Mouse (Mus musculus): Measurements from ENCODE around the gene Larp1. TPM values are rescaled to one million over a fixed set of nuclear protein-coding genes. Genes with fewer than 3 reads are reported as not detected.
A peak's percentile ranks its signal among the peaks of the same experiment; 100 is the strongest.

The Larp1 gene
- 10 to 100 TPM; 86.2 to 93.8 TPM for total RNA-seq (2021)

DNA sequence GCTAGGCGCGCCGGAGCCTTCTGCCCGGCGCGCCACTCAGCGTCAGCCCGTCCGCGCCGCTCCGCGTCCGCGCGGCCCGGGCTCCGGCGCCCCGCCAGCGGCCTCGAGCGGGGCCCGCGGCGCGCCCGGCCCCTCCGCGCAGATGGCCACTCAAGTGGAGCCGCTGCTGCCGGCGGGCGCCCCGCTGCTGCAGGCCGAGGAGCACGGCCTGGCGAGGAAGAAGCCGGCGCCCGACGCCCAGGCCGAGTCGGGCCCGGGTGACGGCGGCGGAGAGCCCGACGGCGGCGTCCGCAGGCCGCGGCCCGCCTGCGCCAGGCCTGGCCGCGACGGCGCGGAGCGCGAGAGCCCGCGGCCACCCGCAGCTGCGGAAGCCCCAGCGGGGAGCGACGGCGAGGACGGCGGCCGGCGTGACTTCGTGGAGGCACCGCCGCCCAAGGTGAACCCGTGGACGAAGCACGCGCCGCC, at the start of gene Larp1:
TSS of gene Larp1 (plus strand) at position 14 of the 465 bp plus-strand sequence.
- peak in 1 of 2 experiments; percentile 9 for DNase-seq

DNA sequence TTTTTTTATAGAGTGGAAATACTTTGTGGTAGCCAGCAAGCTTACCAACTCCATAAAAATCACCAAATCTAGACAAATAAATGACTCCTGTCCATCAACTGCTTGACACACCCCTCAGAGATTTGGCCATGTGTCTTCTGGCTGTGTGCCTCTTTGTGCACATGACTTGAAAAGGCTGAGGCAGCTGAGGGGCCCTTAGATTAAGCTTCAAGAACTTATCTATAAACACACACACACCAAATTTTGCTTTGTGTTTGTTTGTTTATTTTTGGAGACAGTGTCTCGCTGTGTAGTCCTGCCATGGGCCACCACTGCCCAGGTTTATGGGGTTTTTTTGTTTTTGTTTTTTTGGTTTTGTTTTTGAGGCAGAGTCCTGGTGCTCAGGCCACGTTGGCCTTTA, 48.9 kb upstream of the Larp1 start:
- DNase-seq: no peak

DNA sequence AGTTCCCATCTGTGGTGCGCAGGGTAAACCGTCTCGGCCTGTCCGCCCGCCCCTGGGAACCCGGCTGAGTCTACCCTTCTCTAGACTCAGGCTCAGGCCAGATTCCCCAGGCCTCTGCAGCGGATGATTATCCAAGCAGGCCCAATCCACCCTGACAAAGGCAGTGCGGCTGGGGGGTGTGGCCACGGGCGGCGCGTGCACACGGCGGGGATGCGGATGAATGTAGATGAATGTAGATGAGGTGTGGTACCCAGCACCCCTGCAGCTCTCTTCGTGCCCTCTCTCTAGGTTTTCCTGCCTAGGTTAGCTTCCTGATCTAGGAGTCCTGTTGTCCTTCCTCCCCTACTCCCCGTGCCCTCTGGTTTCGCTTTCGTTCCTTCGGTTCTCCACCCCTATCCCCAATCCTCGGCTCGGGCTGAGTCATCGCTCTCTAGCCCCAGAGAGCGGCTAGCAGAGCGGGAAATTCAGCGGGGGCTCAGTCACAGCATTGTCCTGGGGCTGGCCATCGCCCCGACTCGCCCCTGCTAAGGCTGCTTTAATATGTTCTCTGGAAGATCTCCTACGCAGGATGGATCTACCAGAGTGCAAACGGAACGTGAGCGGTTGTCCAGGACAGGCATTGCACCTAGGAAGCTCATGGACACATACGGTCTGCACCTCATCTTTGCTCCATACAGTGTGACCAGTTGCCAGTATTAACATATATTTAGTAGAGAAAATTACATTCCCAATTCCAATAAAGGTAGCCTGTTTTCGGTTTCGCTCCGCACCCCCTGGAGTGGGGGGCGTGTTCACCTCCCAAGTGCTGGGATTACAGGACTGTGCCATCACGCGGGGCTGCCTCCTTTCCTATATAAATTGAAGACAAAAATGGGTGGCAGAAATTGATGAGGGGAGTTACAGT, 46.2 kb upstream of the Larp1 start:
- peak; percentile 82 for DNase-seq

DNA sequence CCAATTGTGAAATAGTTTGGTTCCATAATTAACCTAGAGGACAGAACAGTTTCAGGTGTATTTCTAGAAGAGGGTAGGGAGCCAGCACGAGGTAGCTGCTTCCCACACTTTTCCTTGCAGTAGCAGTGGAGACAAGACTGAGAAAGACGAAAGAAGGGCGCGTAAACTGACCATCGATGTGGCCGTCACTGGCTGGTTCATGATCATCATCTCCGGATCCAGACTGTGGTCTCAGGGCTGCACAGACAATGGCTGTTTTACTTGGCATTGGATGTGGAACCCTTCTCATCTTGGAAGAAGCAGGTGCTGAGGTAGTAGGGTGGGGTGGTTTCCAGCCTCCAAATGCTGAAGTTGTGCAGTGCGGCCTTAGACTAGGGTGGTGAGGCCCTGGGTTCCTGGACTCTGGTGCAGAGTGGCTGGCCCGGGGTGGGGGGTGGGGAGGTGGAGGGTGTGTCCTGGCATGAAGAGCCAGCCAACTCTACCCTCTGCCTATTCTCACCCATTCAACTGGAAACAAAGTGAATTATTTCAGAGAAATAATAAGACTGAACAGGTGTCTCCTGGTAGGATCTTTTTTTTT, 45.5 kb upstream of the Larp1 start:
- DNase-seq: no peak

DNA sequence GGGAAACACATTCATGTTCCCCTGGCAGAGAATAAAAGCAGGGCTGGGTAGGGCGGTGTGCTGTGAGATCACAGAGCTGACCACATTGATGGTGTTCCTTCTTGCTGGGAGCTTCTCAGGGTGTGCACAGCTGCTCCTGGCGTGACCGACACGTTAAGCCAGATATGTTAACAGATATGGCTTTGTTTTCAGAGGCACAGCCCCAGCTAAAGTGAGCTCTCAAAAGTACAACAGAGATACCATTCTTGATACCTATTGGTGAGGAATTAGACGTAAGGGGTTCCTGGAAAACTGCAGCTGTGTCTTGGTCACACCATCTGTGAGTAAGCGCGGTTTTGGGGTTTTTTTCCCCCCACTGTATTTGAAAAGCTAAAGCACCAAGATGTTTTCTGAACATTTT, 42.2 kb upstream of the Larp1 start:
- DNase-seq: no peak

DNA sequence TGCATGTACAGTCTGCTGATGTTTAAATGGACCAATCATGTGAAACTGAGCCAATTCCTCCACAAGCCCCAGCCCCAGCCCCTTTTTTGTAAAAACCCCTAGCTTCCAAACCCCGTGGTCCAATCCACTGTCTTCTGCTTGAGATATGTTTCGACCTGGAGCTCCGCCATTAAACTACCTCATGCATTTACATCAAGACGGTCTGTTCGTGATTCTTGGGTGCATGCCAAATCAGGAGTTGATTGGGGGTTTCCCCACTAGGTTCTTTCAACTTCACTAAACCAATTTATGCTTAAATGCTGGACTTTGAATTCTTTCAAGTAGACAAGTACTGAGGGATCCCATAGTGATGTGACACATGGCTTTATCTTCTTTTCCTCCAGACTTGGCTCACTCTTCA, 40.6 kb upstream of the Larp1 start:
- DNase-seq: no peak

DNA sequence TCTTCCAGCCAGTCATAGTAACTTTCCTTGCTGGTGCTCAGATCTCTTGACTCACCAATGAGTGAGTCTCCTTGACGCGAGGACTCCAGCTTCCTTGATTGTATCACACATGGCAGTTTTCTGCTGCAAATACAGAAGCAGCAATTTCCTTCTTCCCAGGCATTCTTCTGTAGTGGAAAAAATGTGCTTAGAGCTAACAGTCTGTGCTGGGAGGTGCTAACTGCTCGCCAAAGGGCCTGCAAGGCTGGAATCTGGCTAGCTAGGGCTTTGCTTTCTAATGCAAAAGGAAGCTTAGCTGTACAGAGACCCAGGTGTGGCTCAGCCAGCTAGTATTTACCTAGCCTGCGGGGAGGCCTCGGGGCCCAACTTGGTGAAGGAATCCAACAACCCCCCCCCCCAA, 38.3 kb upstream of the Larp1 start:
- no peak for DNase-seq

DNA sequence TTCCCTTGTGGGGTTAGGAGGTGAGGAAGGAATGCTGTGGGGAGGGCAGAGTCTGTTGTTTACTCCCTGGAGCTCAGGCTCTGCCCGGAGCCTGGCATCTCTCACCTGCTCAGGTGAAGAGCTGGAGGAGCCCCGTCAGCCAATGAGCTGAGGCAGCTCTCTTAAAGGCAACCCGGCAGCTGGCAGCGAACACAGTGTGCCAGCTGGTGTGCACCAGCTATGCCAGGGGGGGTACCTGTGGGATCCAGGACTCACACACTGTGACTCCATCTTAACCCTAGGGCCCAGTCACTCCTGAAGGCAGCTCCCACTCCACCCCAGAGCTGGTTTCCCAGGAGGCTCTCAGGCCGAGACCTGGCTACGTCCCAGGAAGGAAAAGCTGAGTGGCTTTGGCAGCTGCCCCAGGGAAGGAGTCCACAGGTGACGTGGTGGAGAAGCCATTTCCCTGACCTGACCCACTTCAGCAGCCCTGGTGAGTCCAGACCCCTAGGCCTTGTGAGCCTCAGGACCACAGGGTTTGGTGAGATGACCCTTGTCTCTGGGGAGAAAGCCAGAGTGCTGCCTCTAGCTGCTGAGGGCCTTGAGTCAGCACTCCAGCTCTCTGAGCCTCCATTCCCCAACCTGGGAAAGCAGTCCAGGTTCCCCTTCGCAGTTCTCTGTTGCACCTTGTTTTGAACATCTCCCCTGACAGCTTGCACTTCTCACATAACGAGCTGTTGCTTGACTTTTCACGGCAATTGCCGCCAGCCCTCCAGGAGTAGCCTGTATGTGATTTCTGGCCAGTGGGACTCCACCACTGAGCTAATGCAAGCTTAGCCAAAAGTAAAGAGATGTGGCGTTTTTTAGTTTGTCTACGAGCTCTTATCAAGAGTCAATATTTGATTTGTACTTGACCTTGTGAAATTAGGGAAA, 35.6 kb upstream of the Larp1 start:
- DNase-seq: no peak

DNA sequence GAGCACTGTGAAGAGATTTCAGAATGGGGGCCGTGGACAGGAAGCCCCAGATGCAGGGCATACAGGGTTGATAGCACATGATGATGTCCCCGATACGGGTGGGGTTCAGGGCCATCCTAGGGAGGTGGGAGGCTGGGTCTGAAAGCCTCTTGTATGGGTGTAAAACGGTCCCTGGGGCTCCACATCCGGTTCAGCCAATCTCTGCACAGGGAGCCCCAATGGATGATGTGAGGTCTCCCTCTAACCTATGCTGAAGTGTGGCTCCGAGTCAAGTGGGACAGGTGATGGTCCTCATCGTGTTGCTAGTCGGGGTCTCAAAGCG, 35.0 kb upstream of the Larp1 start:
- DNase-seq: no peak

DNA sequence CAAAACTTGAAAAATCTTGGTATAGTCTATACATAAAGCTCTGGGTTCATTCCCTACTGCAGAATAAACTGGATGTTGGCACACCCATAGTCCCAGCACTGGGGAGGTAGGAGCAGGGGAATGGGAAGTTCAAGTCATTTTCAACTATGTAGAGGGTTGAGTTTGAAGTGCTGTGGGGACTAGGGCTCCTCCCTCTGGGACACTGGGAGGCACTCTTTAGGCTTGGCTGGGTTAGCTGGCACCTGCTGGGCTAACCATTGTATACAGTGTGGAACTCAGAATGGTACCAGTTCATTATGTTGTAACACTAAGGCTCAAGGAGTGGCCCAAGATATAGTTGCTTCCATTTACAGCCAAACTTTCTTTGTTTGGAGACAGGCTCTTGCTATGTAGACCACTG, 33.0 kb upstream of the Larp1 start:
- DNase-seq: no peak

DNA sequence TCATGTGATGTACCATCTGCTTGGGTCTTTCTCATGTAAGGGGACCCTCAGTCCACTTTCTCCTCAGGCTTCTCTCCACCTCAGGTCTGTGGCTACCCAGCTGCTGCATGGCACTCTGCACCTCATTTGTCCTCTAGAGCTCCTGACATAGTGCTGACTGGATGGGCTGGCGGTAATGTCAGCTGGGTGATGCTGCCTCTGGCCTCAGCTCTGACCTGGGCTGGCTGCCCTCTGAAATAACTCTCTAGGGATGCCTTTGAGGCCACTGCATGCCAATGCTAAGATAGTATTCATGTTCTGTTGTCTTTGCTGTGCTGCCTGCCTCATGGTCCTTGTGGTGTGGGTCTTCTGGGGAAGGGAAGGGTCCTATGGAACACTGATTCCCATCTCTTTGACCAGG, 31.2 kb upstream of the Larp1 start:
- no peak for DNase-seq

DNA sequence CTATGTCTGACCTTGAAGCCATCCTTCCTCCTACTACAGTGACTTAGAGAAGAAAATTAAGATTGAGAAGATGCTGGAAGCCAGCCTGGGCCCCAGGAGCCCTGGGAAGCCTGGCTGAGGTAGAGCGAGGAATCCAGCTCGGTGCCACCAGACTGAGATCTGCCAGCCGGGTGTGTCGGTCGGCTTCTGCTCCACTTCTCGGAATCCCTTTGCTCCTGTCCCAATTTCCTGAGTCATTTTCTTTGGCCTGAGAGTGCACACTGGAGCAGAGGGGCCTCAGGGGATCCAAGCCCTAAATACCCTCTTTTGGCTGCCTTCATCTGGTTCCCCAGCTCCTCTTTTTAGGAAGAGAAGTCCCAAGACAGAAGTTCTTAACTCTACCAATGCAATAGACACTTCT, 29.2 kb upstream of the Larp1 start:
- DNase-seq: no peak

DNA sequence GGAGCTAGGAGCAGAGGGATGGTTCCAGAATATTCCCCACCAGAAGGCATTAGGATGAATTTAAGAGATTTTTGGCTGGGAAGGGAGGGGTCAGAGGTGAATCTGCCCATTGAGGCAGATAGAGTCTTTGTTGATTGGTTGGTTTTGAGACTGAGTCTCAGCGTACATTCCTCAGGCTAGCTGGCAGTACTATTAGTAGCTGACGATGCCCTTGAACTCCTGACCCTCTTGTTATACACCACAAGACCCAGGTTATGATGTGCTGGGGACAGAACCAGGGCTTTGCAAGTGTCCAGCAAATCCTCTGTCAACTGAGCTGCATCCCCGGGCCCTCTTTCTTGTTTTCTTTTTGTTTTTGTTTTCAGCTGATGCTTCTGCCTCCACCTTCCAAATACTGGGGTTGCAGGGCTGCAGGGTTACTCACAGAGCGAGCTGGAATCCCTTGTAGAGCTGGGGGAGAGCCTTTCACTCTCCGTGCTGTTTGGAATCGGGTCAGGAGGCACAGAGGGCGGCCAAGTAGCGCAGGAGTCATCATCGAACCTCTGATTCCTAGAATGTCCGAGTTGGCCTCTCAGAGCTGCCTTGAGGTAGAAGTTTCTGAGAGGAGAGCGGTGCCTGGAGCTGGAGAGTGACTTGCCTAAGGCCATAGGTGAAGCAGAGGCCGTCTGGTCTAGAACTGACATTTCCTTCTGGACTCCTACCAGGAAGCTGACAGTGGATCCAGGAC, 27.6 kb upstream of the Larp1 start:
- no peak for DNase-seq

DNA sequence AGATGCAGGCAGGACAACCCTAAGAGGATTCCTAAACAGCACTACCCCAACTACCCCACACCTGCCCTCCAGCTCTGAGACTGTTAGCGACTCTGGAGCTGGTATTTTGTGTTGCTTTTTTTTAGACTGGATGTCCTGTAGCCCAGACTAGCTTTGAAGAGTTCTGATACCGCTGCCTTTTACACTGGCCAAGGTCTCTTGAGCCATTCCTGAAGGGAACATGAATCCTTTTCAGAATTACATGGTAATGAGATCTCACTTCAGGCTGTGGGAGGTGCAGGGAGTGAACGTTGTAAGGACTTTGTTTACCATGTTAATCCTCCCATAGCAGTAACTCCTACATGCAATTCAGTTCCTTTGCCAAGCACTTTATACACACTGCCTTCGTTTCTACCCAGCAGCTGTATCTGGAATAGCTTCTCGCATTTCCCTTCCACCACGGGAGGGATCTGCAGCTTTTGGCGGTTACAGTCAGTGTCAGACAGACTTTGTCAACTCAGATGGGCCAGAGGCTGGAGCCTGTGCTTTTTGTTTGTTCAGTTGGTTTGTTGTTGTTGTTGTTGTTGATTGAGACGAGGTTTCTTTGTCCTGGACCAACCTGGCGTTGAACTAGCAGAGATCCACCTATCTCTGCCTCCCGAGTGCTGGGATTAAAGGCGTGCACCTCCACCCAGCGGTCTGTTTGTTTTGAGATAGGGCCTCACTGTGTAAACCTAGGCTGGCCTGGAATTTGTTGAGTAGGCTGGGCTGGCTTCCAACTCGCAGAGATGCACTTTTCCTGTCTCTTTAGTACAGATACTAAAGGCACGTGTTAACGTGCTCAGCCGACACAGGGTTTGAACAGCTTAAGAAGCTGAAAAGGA, 25.2 kb upstream of the Larp1 start:
- DNase-seq: no peak

DNA sequence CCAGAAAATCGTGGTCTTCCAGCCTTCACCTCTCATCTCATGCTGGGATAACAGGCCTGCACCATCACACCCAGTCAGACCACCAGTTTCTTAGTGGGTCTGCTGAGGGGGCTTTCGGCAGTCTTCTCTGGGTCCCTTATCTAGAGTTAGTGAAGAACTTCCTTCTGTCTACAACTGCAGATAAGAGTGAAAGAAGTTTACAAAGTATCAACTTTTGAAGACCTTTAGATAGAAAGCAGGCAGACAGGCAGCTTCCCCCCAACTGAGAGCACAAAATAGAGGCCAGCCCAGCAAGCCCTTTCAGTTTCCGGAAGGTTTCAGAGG, 24.6 kb upstream of the Larp1 start:
- DNase-seq: no peak

DNA sequence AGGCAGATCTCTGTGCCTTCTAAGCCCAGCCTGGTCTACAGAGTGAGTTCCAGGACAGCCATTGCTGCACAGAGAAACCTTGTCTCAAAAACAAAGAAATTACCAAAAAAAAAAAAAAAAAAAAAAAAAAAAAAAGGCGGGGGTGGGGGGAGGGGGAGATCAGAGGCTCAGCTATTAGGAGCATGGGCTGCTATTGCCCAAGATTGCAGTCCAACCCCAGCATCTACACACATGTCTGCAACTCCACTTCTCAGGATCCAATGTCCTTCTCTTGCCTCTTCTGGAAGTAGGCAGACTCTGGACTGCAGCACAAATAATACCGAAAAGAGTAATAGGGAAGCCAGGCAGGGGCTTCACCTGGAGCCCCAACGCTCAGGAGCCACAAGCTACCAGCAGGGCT, 23.4 kb upstream of the Larp1 start:
- no peak for DNase-seq

DNA sequence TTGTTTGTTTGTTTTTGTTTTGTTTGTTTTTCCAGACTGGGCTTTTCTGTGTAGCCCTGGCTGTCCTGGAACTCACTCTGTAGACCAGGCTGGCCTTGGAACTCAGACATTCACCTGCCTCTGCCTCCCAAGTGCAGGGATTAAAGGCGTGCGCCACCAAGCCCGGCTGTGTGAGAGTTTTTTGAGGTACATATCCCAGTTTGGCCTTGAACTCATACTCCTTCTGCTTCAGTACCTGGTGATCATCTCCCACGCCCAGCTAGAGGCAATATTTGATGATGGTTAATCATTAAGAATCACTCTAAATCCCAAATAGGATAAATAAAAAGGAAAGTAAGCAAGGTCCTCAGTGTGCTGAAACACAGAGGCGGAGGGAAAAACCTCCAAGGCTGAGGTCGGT, 22.8 kb upstream of the Larp1 start:
- no peak for DNase-seq

DNA sequence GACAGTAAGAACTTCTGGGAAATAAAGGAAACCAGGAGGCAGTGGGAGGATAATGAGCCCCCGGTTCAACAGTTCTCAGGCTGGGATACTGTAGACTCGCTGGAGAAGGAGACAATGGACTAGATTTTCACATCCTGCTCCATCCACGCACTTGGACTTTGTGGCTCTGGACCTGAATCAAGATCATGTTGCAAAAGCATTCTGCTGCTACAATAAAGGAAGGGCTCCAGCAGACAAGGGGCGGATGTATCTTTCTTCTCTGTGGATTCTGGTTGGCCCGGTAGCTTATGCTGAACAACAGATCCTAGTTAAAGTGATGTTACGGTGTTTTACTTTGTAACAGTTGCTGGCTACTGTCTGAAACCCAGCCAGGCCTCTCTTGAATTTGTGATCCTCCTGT, 22.4 kb upstream of the Larp1 start:
- DNase-seq: no peak

DNA sequence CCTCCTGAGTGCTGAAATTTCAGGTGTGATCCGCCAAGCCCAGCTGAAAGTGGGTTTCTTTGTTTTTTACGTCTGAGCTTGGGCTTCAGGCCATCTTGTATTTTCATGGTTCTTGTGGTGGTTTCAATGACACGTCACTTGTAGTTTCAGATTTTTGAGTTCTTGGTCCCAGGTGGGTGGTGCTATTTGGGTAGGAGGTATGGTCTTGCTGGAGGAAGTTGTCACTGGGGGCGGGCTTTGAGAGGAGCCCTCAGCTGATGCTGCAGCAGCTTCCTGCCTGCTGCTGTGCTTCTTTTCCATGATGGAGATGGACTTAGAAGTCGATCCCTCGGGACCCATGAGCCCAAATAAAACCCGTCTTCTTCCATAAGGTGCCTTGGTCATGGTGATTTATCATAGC, 22.0 kb upstream of the Larp1 start:
- no peak for DNase-seq

DNA sequence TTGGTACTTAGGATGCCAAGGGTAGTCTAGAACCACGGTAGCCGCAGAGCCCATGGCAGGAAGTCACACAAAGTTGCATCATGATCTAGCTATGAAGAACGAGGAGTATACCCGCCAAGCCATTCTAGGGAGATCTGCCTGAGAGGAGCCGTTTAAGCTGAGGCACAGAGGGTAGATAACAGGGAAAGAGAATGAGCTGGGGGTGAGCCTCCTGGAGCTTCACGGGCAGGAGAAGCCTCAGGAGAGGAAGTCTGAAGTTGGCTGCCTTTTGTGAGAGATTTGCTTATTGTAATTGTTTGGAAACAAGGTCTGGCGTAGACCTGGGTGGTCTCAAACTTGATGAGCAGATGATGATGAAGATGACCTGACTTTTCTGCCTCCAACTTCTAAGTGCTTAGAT, 10.7 kb upstream of the Larp1 start:
- no peak for DNase-seq

DNA sequence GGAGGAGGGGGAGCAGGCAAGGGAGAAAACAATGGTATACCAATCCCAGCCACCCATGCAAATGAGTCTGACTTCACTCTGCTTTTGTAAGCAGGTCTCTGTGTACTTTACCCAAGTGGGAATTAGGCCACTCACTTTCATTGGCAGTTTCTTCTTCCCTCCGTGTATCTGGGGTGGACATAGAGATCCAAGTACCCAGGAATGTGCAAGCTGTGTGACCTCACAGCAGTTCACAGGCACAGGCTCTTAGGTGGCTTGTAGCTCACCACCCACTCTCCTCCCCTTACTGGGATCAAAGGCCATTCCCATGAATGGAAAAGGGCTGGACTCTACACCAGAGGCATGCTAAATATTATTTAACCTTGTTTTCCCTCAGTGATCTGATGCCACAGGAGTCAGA, 10.0 kb upstream of the Larp1 start:
- no peak for DNase-seq

DNA sequence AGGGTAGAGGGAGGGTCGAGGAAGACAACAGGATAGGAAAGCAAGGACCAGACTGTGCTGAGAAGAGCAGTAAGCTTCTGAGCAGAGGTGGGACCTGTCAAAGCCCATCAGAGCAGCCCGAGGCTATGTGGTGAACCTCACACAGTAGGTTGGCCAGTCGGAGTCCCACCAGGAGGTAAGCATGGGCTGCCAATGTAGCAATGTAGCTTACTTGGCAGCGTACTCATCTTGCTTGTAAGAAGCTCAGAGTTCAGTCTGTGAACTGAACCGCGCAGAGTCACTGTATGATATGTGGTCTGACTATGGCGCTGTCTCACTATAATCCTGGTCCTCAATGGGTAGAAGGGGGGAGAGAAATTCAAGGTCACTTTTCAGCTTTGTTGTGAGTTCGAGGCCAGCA, 5.7 kb upstream of the Larp1 start:
- no peak for DNase-seq
